Mouse (Mus musculus) heart, embryonic 16.5 days (tissue): Measurements from ENCODE around the gene Map1lc3a. TPM values are rescaled to one million over a fixed set of nuclear protein-coding genes. Genes with fewer than 3 reads are reported as not detected.

Source experiments
- ATAC-seq: fragments of 200-750 bp; cut with Nextera tagmentation; replicated peaks from 2 replicates; pipeline ENCODE4 v1.8.0; 2017; ENCODE audit warnings: moderate number of reproducible peaks; ENCODE audit not compliant: insufficient read depth, low FRiP score; ENCODE audit errors: extremely low read depth
- H3K27ac ChIP-seq: fragments of 300-500 bp; sonication (generic); 2 replicates; pipeline ENCODE4 v1.5.1; 2014; ENCODE audit warnings: mild to moderate bottlenecking, low read length, control low read depth, moderate library complexity
- H3K27me3 ChIP-seq: fragments of 300-500 bp; sonication (generic); 2 replicates; pipeline ENCODE4 v1.6.1; 2014; ENCODE audit warnings: low read length, mixed read lengths; ENCODE audit not compliant: control insufficient read depth, insufficient read depth
- H3K36me3 ChIP-seq: fragments of 300-500 bp; sonication (generic); 2 replicates; pipeline ENCODE4 v1.6.1; 2014; ENCODE audit not compliant: control insufficient read depth, insufficient read depth
- H3K4me1 ChIP-seq: fragments of 300-500 bp; sonication (generic); 2 replicates; pipeline ENCODE4 v1.6.1; 2014; ENCODE audit warnings: low read length, mixed read lengths; ENCODE audit not compliant: control insufficient read depth, insufficient read depth
- H3K4me2 ChIP-seq: fragments of 300-500 bp; sonication (generic); 2 replicates; pipeline ENCODE4 v1.6.1; 2014; ENCODE audit warnings: low read depth, mild to moderate bottlenecking, control low read depth, low read length
- H3K4me3 ChIP-seq: fragments of 300-500 bp; sonication (generic); 2 replicates; pipeline ENCODE4 v1.5.1; 2014; ENCODE audit warnings: mild to moderate bottlenecking, control low read depth, low read length
- H3K9ac ChIP-seq: fragments of 300-500 bp; sonication (generic); 2 replicates; pipeline ENCODE4 v1.6.1; 2014; ENCODE audit warnings: low read length, control low read depth
- H3K9me3 ChIP-seq: fragments of 300-500 bp; sonication (generic); replicated peaks from 2 replicates; pipeline ENCODE4 v1.6.1; 2016; ENCODE audit warnings: low read length; ENCODE audit not compliant: control insufficient read depth
- WGBS: fragments of 180-500 bp; shearing (Covaris S2); extraction: QIAGEN DNeasy Blood & Tissue Kit; methylation state at CpG from one replicate; pipeline ENCODE4 v1.1.7; 2014; 5-methylcytosine and 5-hydroxymethylcytosine counted together
- polyA plus RNA-seq: library from polyadenylated mRNA; unstranded; fragments of >200 nt; fragmentation: Nextera tagmentation; extraction: Ambion mirVana; gene quantifications from 2 replicates; pipeline ENCODE4 v1.2.1, GENCODE M21; 2015

Map1lc3a gene
- polyA plus RNA-seq, 1 experiment from 2014 or later, result 427 TPM

DNA sequence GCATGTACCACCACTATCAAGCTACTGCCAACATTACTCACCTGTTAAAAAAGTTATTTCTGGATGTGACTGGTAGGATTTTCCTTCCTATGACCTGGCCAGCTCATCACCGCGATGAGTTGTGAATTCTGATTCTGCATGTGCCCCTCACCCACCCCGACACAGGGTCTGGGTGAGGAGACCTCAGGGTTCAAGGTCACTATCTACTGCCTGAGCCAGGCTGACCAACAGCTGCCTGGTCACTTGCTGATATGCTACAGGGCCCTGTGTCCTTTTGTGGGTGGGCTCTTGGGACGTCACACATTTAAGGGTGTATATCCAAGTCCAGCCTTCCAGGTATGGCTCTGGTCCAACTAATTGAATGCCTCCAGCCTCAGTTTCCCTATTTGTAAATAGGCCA, 3.1 kb downstream of the Map1lc3a start:
- Histone ChIP-seq H3K4me1 (peaks cover 28% of the 10 kb centered on the region), H3K36me3 (0 out of 2 replicates have a peak, but pooled peaks cover 2% of the 10 kb centered on the region), H3K9me3 (no peaks in the 10 kb centered on the region), H3K4me2 (no peak overlapping the region), H3K27me3 (no peaks in the 10 kb centered on the region), H3K9ac (no peak overlapping the region), H3K27ac (no peak overlapping the region), H3K4me3 (no peak overlapping the region)
- WGBS, result 72% methylated on average over 4 of the region's 4 CpGs
- ATAC-seq, result no peak

DNA sequence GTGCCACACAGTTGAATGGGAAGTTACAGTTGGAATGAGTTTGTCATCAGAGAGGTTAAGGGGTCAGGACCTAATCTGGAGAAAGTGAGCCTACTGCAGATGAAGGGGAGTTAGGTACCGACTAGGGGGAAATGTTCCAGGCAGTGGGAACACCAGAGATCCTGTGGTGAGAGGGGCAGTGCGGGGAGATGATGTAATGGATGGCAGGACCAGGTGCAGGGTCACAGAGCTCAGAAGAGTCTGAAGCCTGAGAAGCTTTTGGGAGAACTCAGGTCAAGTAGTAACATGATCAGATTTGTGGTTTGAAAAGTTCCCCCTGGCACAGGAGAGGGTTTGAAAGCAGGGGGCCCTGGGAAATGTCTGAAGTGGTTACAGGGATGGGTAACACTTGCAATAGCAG, 4.0 kb downstream of the Map1lc3a start:
- Histone ChIP-seq H3K4me2 (no peak overlapping the region), H3K4me3 (no peak overlapping the region), H3K9me3 (no peaks in the 10 kb centered on the region), H3K4me1 (peaks cover 37% of the 10 kb centered on the region), H3K27me3 (no peaks in the 10 kb centered on the region), H3K27ac (no peak overlapping the region), H3K9ac (no peak overlapping the region), H3K36me3 (0 out of 2 replicates have a peak, but pooled peaks cover 2% of the 10 kb centered on the region)
- 58% methylated on average over 2 of the region's 2 CpGs for WGBS
- no peak for ATAC-seq

DNA sequence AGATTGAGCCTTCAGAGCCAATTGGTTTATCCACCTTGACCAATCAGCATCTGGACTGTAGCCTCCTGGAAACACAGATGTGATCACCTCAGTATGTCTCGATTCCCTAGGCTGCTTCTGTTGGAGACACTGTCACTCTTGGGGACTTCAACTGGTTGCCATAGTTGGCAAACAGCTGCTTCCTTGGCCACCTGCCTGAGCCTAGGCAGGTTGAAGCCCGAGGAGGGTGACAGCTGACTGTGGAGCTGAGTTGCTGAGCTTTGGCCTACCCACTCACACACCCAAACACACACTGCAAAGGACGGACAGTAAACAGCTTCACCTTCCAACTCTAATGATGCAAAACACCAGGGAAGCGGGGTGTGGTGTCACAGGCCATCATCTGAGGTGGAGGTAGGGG, 7.7 kb downstream of the Map1lc3a start:
- Histone ChIP-seq H3K9ac (no peak overlapping the region), H3K4me3 (no peak overlapping the region), H3K36me3 (no peaks in the 10 kb centered on the region), H3K27me3 (no peaks in the 10 kb centered on the region), H3K27ac (peak overlapping the region; percentile 80), H3K4me2 (no peak overlapping the region), H3K9me3 (no peaks in the 10 kb centered on the region), H3K4me1 (peaks cover 33% of the 10 kb centered on the region)
- WGBS, result 78% methylated on average over 4 of the region's 4 CpGs
- no peak for ATAC-seq

DNA sequence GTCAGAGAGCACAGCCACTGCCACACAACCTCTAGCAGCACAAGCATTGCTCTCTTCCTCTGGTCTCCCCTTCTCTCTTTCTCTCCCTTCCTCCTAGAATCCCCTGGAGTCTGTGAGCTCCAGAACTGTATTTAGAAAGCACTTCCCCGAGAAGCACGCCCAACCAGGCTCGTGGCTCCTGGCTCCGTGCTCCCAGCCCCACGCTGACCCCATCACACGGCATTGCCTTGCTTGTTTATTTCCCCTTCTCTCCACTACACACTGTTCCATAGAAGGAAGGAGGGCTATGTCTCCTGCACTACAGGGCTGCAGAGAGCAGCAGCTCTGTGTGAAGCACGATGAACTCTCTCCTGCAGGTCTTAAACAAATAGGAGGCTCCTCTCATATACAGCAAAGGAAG, 8.6 kb downstream of the Map1lc3a start:
- H3K4me2 ChIP-seq, result peak overlapping the region; percentile 23
- peaks cover 33% of the 10 kb centered on the region for H3K4me1 ChIP-seq
- no peak for ATAC-seq
- H3K27ac ChIP-seq, result peak overlapping the region; percentile 80
- 44% methylated on average over 7 of the region's 7 CpGs for WGBS
- H3K9ac ChIP-seq, result peak overlapping the region; percentile 35
- H3K36me3 ChIP-seq, result 0 out of 2 replicates have a peak, but pooled peaks cover 2% of the 10 kb centered on the region
- H3K4me3 ChIP-seq, result no peak overlapping the region
- H3K9me3 ChIP-seq, result no peaks in the 10 kb centered on the region
- no peaks in the 10 kb centered on the region for H3K27me3 ChIP-seq

DNA sequence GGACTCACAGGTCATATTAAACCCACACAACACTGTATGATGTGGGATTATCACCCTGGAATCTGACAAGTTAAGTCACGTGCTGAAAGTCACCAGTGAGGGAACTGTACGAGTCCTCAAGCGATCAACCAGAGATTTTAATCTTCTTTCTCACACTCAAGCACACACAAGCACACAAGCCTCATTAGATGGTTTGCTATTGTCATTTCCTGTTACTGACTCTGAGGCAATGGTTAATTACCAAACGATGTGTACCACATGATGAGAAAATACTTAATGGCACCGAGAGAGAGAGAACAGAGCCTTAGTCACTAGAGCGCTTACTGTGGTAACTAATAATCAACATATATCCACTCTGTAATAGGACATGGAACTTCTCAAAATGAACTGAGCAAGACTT, 9.6 kb downstream of the Map1lc3a start:
- H3K9ac ChIP-seq, result no peak overlapping the region
- H3K36me3 ChIP-seq, result 0 out of 2 replicates have a peak, but pooled peaks cover 5% of the 10 kb centered on the region
- H3K4me1 ChIP-seq, result peaks cover 33% of the 10 kb centered on the region
- WGBS, result 87% methylated on average over 6 of the region's 6 CpGs
- no peak overlapping the region for H3K4me2 ChIP-seq
- ATAC-seq, result no peak
- no peaks in the 10 kb centered on the region for H3K9me3 ChIP-seq
- no peak overlapping the region for H3K4me3 ChIP-seq
- peak overlapping the region; percentile 35 for H3K27ac ChIP-seq
- H3K27me3 ChIP-seq, result no peaks in the 10 kb centered on the region

DNA sequence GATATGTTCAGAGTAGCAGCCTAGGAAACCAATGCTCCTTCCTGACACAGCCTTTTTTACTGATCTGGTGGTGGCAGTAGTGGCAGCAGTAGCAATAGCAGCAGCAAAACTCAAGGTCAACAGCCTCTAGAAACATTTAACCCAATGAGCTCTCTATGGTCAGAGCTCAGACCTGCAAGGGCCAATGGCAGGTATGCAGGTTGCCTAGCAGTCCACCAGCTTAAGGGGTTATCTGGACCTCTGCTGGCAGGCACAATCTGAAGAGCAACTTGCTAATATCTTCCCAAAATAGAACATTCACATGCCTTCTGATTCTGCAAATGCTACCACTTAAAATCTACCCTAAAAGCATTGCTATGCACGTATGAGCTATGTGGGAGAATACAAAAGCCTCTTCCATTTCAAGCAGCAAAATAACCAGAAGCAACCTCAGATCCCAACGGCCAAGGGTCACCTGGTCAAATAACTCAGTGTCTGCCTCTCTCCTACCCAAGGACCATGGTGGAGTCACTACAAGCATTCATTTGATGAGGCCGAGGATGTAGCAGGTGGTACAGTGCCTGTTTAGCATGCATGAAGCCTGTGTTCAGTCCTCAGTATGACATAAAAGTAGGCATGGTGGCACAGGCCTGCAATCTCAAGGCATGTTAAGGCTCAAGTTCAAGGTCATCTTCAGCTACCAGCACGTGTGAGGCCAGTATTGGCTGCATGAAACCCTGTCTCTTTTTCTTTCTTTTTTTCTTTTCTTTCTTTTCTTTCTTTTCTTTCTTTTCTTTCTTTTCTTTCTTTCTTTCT, 11.6 kb downstream of the Map1lc3a start:
- WGBS, result 50% methylated on average over 4 of the region's 4 CpGs
- H3K4me3 ChIP-seq, result no peak overlapping the region
- ATAC-seq, result peak; percentile 87
- H3K4me2 ChIP-seq, result peak overlapping the region; percentile 36; the same call in 1 of the 2 replicates
- peak overlapping the region; percentile 40; the same call in 1 of the 2 replicates for H3K9ac ChIP-seq
- no peaks in the 10 kb centered on the region for H3K9me3 ChIP-seq
- H3K36me3 ChIP-seq, result peaks cover 19% of the 10 kb centered on the region
- H3K27ac ChIP-seq, result peak overlapping the region; percentile 99
- H3K27me3 ChIP-seq, result no peaks in the 10 kb centered on the region
- peaks cover 33% of the 10 kb centered on the region for H3K4me1 ChIP-seq

DNA sequence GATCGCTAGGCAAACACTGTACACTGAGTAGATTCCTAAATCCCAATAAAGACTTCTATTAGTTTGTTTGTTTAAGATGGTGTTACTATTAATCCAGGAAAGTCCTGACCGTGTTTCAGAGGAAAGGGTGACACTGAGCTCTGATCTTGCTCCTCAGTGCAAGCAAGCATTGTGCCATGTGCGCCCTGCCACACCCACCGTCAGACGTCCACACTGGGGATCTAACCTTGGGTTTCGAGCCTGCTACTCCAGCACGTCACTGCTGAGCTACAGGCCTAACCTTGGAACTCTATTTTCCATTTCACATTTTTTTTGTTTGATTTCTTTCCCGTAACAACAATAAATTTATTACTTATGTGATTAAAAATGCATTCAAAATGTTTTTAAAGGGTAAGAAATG, 14.0 kb downstream of the Map1lc3a start:
- Histone ChIP-seq H3K9ac (no peak overlapping the region), H3K4me1 (peaks cover 18% of the 10 kb centered on the region), H3K4me3 (no peak overlapping the region), H3K27ac (no peak overlapping the region), H3K4me2 (no peak overlapping the region), H3K36me3 (peaks cover 21% of the 10 kb centered on the region), H3K27me3 (no peaks in the 10 kb centered on the region), H3K9me3 (no peaks in the 10 kb centered on the region)
- ATAC-seq, result no peak
- WGBS, result 89% methylated on average over 8 of the region's 8 CpGs

DNA sequence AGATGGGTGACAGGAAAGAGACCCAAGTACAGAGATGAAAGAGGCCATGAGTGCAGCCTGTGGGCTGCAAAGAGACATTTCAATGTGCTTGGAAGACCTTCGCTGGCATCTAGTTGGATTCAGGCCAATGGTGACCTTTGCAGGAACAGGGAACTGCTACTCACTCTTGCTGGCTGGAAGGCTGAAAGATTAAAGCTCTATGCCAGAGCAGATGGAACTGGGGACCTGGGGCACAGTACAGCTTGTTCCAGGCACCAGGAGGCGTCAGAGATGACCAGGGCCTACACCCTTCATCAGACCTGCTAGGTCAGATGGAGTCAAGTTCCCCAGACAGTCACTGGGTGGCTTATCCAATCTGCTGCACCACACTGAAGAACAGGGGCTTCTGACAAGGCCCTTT, 17.3 kb downstream of the Map1lc3a start:
- Histone ChIP-seq H3K36me3 (peaks cover 39% of the 10 kb centered on the region), H3K27ac (peak overlapping the region; percentile 59), H3K4me1 (peaks cover 7% of the 10 kb centered on the region), H3K9ac (no peak overlapping the region), H3K27me3 (no peaks in the 10 kb centered on the region), H3K4me3 (no peak overlapping the region), H3K4me2 (no peak overlapping the region), H3K9me3 (no peaks in the 10 kb centered on the region)
- ATAC-seq, result peak; percentile 69
- 54% methylated on average over 2 of the region's 2 CpGs for WGBS

DNA sequence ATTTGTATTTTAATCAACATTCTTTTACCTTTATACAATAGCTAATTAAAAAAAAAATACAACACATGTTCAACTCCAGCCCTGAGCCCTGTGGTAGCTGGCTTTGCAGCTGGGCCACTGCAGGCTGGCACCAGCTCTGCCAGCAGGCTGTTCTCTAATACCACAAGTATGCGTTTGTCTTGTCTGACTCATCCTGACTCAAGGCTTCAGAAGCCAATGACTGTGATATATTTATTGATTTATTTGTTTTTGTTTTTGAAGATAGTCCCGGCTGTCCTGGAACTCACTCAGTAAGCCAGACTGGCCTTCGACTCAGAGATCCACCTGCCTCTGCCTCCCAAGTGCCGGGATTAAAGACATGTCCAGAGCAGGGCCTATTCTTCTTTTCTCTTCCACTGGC, 17.8 kb downstream of the Map1lc3a start:
- no peak overlapping the region for H3K4me2 ChIP-seq
- no peaks in the 10 kb centered on the region for H3K27me3 ChIP-seq
- H3K36me3 ChIP-seq, result peaks cover 45% of the 10 kb centered on the region
- ATAC-seq, result no peak
- peaks cover 7% of the 10 kb centered on the region for H3K4me1 ChIP-seq
- WGBS, result 89% methylated on average over 4 of the region's 4 CpGs
- H3K4me3 ChIP-seq, result no peak overlapping the region
- H3K27ac ChIP-seq, result no peak overlapping the region; the same call in 1 of the 2 replicates
- H3K9ac ChIP-seq, result no peak overlapping the region
- no peaks in the 10 kb centered on the region for H3K9me3 ChIP-seq
